Mouse (Mus musculus) brown adipose tissue, adult 24 weeks (tissue): ENCODE measurements around the gene Nme2. TPM values are rescaled to one million over a fixed set of nuclear protein-coding genes. Genes with fewer than 3 reads are reported as not detected.

Source experiments
- H3K27ac ChIP-seq: fragments of 200-500 bp; replicated peaks from 2 replicates; pipeline ENCODE4 v1.5.1; 2012; ENCODE audit warnings: low read depth, mild to moderate bottlenecking, low read length
- H3K4me1 ChIP-seq: fragments of 200-500 bp; 2 replicates; pipeline ENCODE4 v1.6.1; 2012; ENCODE audit warnings: low read length, mixed read lengths; ENCODE audit not compliant: control insufficient read depth, insufficient read depth, insufficient read length
- H3K4me3 ChIP-seq: fragments of 200-500 bp; 2 replicates; pipeline ENCODE4 v1.5.1; 2012; ENCODE audit warnings: low read depth, mild to moderate bottlenecking, low read length, moderate library complexity; ENCODE audit not compliant: insufficient read depth
- polyA plus RNA-seq: library from polyadenylated mRNA; stranded (reverse); fragments of >200 nt; gene quantifications from 2 replicates; pipeline ENCODE4 v1.2.4, GENCODE M21; 2012; ENCODE audit not compliant: missing spikeins, insufficient read depth, insufficient read length

Gene Nme2
- 510 and 580 TPM in 2 replicates for polyA plus RNA-seq

GRCm38 (mm10) chr11:93956159-93956558 is at the start of gene Nme2:
TSS of gene Nme2 (minus strand) at chr11:93956259.
- H3K4me1 ChIP-seq: peaks cover 14% of the 10 kb centered on the region
- H3K27ac ChIP-seq: peak within 1 kb of the TSS; percentile 97
- peak within 1 kb of the TSS; percentile 92 for H3K4me3 ChIP-seq

GRCm38 (mm10) chr11:94003346-94003745 is 47.3 kb upstream of the Nme2 start:
- Histone ChIP-seq H3K4me3 (no peak overlapping the region), H3K27ac (no peak overlapping the region), H3K4me1 (peaks cover 6% of the 10 kb centered on the region)

- no peak overlapping the region for H3K4me3 ChIP-seq
- 0 out of 2 replicates have a peak overlapping the region, but pooled peaks have one; percentile 10 for H3K27ac ChIP-seq
- peaks cover 9% of the 10 kb centered on the region for H3K4me1 ChIP-seq
Measured at GRCm38 (mm10) chr11:93999276-93999675, 43.2 kb upstream of the Nme2 start.

- H3K27ac ChIP-seq: peak overlapping the region; percentile 96
- H3K4me3 ChIP-seq: peak overlapping the region; percentile 99
- H3K4me1 ChIP-seq: peaks cover 9% of the 10 kb centered on the region
Measured at GRCm38 (mm10) chr11:93997141-93997775, 41.2 kb upstream of the Nme2 start.

GRCm38 (mm10) chr11:93996306-93997140 is 40.5 kb upstream of the Nme2 start:
- Histone ChIP-seq H3K4me3 (peak overlapping the region; percentile 99), H3K27ac (peak overlapping the region; percentile 96), H3K4me1 (peaks cover 9% of the 10 kb centered on the region)

- Histone ChIP-seq H3K27ac (peak within 1 kb of the TSS; percentile 99), H3K4me1 (peaks cover 9% of the 10 kb centered on the region)
Measured at GRCm38 (mm10) chr11:93995720-93996305, 39.8 kb upstream of the Nme2 start, which contains the start of gene Spag9. TSS of gene Spag9 (plus strand) at chr11:93996091.

GRCm38 (mm10) chr11:93995111-93995719 is 39.2 kb upstream of the Nme2 start:
- Histone ChIP-seq H3K4me3 (peak overlapping the region; percentile 67), H3K27ac (peak overlapping the region; percentile 99), H3K4me1 (peaks cover 9% of the 10 kb centered on the region)

More at GRCm38 (mm10) chr11:93995720-93996305, 39.8 kb upstream of the Nme2 start, which contains the start of gene Spag9:
- H3K4me3 ChIP-seq: peak within 1 kb of the TSS; percentile 99

GRCm38 (mm10) chr11:93994531-93994930 is 38.5 kb upstream of the Nme2 start:
- Histone ChIP-seq H3K4me3 (peak overlapping the region; percentile 67), H3K27ac (peak overlapping the region; percentile 99), H3K4me1 (peaks cover 11% of the 10 kb centered on the region)

- peaks cover 22% of the 10 kb centered on the region for H3K4me1 ChIP-seq
- peak overlapping the region; percentile 98 for H3K27ac ChIP-seq
- H3K4me3 ChIP-seq: no peak overlapping the region
Measured at GRCm38 (mm10) chr11:93988328-93989062, 32.4 kb upstream of the Nme2 start.

- Histone ChIP-seq H3K27ac (peak overlapping the region; percentile 98), H3K4me3 (no peak overlapping the region), H3K4me1 (peaks cover 22% of the 10 kb centered on the region)
Measured at GRCm38 (mm10) chr11:93987625-93988327, 31.7 kb upstream of the Nme2 start.

- Histone ChIP-seq H3K4me3 (no peak overlapping the region), H3K4me1 (peaks cover 22% of the 10 kb centered on the region), H3K27ac (peak overlapping the region; percentile 98)
Measured at GRCm38 (mm10) chr11:93987026-93987425, 31.0 kb upstream of the Nme2 start.

GRCm38 (mm10) chr11:93986298-93986697 is 30.2 kb upstream of the Nme2 start:
- peaks cover 22% of the 10 kb centered on the region for H3K4me1 ChIP-seq

GRCm38 (mm10) chr11:93985265-93985664 is 29.2 kb upstream of the Nme2 start:
- H3K4me3 ChIP-seq: no peak overlapping the region
- no peak overlapping the region for H3K27ac ChIP-seq
- peaks cover 22% of the 10 kb centered on the region for H3K4me1 ChIP-seq

More at GRCm38 (mm10) chr11:93986298-93986697, 30.2 kb upstream of the Nme2 start:
- Histone ChIP-seq H3K27ac (no peak overlapping the region), H3K4me3 (no peak overlapping the region)

GRCm38 (mm10) chr11:93984619-93985018 is 28.6 kb upstream of the Nme2 start:
- Histone ChIP-seq H3K4me1 (peaks cover 21% of the 10 kb centered on the region), H3K4me3 (no peak overlapping the region), H3K27ac (no peak overlapping the region)
